Mouse (Mus musculus) CH12.LX (cell line): ENCODE results near the gene Mynn.

ENCODE experiments used
- POLR2A ChIP-seq: IDR thresholded peaks from 2 replicates; pipeline ENCODE4 v1.6.1; 2011; ENCODE audit warnings: low read depth, mild to moderate bottlenecking, improper control_type of control experiment, low read length
- POLR2AphosphoS2 ChIP-seq: IDR thresholded peaks from 2 replicates; pipeline ENCODE4 v1.6.1; 2011; ENCODE audit warnings: low read depth, low read length, improper control_type of control experiment
- ZMIZ1 ChIP-seq: IDR thresholded peaks from 2 replicates; pipeline ENCODE4 v1.6.1; 2012; ENCODE audit warnings: low read depth, mild to moderate bottlenecking, inconsistent platforms, low read length, improper control_type of control experiment

DNA sequence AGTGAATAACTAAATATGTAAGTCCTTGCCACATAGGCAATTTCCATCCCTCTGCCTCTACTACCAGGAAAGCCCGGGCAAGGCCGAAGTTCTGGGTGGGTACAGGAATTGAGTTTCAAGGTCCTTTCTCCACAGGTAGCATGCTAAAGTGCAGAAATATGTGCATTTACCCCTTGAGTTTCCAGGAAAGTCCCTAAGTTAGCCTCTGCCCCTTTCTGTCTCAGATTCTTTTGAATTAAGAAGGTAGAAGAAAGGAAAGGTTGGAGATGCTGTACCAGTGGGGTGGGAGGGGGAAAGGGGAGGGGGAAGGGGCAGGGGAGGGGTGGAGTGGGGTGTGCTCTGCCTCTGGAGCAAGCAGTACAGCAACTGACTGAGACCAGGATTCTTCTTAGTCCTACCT is 46.6 kb downstream of the Mynn start:
- TF ChIP-seq ZMIZ1 (no peak), POLR2AphosphoS2 (no peak), POLR2A (no peak)
